Mouse (Mus musculus): Measurements from ENCODE around the gene Cpne4. TPM values are rescaled to one million over a fixed set of nuclear protein-coding genes. Genes with fewer than 3 reads are reported as not detected.

Gene Cpne4
- total RNA-seq, 2 experiments from 2014 or later = 72.3 to 73.6 TPM

DNA sequence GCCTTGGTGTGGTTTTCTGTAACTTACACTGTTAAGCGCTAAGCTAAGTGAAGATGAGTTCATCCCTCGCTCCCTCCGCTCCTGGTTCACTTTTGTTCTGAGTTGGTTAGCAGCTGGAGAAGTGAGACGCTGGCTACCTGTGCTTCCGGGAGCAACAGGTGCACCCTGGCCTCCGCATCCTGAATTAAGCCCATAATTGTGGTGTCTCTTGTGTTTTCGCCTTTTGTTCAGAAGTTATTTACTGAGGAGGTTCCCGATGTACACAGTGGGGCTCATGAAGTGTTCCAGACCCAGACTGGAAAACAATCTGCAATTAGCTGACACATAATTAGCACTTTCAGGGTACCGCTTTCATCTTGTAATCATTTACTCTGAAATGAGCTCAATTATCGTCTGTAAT lies 522.0 kb downstream of the Cpne4 start:
- intact Hi-C loops (cut with DNase I) = no loop called here
- Histone ChIP-seq H3K4me3 (no peak overlapping the region), H3K27ac (no peak overlapping the region)
- no peak for TF ChIP-seq CTCF (IDR thresholded peaks at IDR 0.05)
- DNase-seq (ENCODE audit: extremely low spot score in 1 of 2, low spot score in 2 of 2) = no peak

DNA sequence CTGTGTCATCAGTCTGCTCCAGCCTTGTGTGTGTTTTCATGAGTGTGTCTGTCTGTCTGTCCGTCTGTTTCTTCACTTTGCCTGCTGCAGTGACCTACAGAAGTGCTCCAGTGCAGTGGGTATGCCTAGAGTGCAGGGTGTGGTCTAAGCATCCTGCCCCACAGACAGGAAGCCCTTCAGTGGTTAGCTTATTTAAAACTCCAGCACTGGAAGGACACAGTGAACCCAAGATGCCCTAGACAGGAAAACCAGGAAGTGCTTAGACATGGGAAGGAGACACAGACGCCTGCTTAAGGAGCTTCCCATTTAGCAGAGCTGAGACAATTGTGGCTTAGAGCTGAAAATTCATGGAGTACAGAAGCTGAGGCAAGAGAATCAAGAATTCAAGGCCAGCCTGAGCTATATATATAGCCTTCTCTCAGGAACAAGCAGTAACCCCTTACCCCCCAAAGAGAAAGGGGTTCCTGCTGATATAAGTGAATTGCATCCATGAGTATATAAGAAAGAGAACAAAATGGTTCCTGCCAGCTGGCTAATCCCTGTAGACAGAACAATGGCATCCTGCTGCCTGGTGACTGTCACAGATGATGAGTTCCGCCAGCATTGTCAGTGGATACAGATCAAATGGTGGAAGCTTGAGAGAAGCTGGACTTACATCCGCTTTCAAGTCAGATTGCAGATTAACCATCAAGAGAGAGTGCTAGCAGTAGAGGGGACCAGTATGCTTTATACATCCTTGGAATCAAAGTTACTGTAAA lies 526.1 kb downstream of the Cpne4 start:
- no peak for DNase-seq (ENCODE audit: extremely low spot score in 1 of 2, low spot score in 2 of 2)
- no peak overlapping the region for H3K27ac ChIP-seq
- TF ChIP-seq CTCF (IDR thresholded peaks at IDR 0.05) = no peak
- H3K4me3 ChIP-seq = no peak overlapping the region
- intact Hi-C loops (cut with DNase I) = no loop called here

DNA sequence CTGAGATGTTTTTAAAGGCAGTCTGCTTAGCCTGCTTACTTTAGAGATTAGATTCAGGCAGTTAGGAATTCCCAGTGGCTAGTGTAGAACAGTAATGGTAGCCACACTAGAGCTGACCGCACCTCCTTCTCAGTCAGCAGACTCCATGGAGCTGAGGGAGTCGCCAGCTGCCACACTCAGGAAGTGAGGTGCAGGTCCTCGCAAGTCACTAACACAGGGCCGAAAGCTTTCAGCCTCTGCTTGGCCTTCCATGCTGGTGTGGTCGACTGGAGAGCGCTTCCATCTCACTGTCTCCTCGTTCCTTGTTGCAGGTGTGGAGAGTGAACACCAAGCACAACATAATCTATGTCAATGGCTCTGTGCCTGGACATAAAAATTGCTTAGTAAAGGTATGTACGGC lies 527.8 kb downstream of the Cpne4 start:
- Histone ChIP-seq H3K4me3 (no peak overlapping the region), H3K27ac (no peak overlapping the region)
- intact Hi-C loops (cut with DNase I) = loop anchor here (5.0 kb wide), 1 partner anchor 312 kb away; no protein-coding TSS in a partner anchor
- no peak for DNase-seq (ENCODE audit: extremely low spot score in 1 of 2, low spot score in 2 of 2)
- TF ChIP-seq CTCF (IDR thresholded peaks at IDR 0.05) = no peak

DNA sequence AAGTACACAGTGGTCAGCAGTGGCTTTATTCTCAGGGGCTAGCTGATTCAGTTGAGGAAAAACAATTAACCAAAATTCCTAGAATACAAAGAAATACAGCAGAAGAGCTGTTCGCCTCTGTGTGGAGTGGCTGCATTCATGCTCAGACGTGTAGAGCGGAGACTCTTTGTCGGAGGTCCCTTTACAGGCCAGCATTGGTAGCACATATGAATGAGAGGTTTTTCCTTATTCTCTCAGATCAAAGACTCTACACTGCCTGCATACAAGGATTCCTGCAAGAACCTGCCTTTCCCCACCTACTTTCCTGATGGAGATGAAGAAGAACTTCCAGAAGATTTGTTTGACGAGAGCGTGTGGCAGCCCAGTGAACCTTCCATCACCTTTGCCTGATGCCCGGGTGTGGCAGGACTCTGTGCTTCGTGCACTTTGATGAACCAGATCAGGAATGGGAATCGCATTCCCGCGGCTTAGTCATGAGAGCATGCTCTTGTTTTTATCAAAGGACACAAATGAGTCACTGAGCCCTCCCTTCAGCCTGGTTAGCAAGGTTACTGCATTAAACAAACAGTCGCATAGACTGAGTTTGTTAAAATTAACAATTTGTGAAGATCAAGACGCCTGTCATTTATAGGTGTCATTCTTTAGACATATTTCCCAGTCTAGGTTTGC lies 529.8 kb downstream of the Cpne4 start:
- H3K4me3 ChIP-seq = no peak overlapping the region
- no peak for DNase-seq (ENCODE audit: extremely low spot score in 1 of 2, low spot score in 2 of 2)
- TF ChIP-seq CTCF (IDR thresholded peaks at IDR 0.05) = no peak
- H3K27ac ChIP-seq = no peak overlapping the region
- intact Hi-C loops (cut with DNase I) = loop anchor here (5.0 kb wide), 1 partner anchor 310 kb away; no protein-coding TSS in a partner anchor

DNA sequence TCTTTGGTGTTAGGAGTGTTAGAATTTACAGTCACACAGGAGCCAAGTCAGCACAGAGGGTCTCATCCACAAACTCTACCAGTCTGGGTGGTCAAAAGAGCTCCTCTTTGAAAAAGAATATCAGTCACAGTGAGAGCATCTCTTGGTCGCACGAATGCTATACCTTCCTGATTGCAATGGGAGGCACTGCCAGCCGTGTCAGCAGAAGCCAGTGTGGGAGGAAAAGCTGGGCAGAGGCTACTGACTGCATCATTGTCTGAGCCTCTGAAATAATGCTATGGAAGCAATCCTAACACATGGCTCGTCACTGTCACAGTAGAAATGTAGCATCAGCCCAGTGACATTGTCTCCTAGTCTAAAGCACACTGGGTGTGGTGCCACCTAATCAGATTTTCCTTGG lies 531.4 kb downstream of the Cpne4 start:
- no peak overlapping the region for H3K4me3 ChIP-seq
- no peak for TF ChIP-seq CTCF (IDR thresholded peaks at IDR 0.05)
- intact Hi-C loops (cut with DNase I) = loop anchor here (5.0 kb wide), 1 partner anchor 309 kb away; no protein-coding TSS in a partner anchor
- no peak overlapping the region for H3K27ac ChIP-seq
- no peak for DNase-seq (ENCODE audit: extremely low spot score in 1 of 2, low spot score in 2 of 2)

DNA sequence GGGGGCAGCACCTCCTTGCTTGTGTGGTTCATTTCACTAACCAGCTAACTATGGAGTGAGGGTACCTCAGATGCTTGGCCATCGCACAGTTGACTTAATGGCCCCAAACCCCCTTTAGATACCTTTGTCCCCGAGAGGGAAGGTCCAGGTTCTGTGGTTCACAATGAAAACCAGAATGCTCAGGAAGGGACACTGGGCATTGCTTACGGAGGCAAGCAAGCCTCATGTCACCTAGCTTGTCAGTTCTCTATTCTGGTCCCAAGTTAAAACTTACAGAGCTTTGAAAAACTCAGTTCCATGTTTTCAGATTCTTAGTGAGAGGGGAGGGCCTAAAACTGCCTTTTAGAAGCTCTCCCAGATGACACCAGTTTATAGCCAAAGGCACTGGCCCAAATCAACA lies 533.2 kb downstream of the Cpne4 start:
- H3K27ac ChIP-seq = no peak overlapping the region
- H3K4me3 ChIP-seq = no peak overlapping the region
- DNase-seq (ENCODE audit: extremely low spot score in 1 of 2, low spot score in 2 of 2) = no peak
- intact Hi-C loops (cut with DNase I) = loop anchor here (5.0 kb wide), 1 partner anchor 132 kb away; no protein-coding TSS in a partner anchor
- no peak for TF ChIP-seq CTCF (IDR thresholded peaks at IDR 0.05)

Small RNA genes within 50 kb of the gene (microRNA-seq; reads per million reads assigned to microRNA genes)
- 0 reads per million in 2 experiments for gene Gm23391

Other genes with a start within 250 kb of the Cpne4 start
- under 1 TPM; 0.28 to 0.34 TPM for gene Acpp, start 209.5 kb upstream of the Cpne4 start, total RNA-seq (2021)